Mouse (Mus musculus): ENCODE results near the gene Neu1. TPM values are rescaled to one million over a fixed set of nuclear protein-coding genes. Genes with fewer than 3 reads are reported as not detected.
A peak's percentile ranks its signal among the peaks of the same experiment; 100 is the strongest.

Gene Neu1
- polyA plus RNA-seq, 1 experiment, result 448 TPM

DNA sequence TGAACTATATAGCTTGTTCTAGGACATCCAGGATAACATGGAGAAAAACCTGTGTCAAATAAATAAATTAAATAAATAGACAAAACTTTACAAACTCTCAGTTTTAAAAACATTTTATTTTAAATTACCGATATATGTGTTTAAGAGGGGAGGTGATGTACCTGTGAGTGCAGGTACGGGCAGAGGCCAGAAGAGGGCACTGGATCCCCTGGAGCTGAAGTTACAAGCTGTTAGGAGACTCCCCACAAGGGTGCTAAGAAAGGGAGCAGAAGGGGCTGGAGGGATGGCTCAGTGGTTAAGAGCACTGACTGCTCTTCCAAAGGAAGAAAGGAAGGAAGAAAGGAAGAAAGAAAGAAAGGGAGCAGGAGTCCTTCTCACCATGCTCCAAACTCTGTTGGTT is 39.7 kb upstream of the Neu1 start:
- DNase-seq, result no peak
- no peaks in the 10 kb centered on the region for H3K36me3 ChIP-seq (ENCODE audit: control insufficient read depth, insufficient read depth, low read length)
- 94% methylated on average over 2 of the region's 2 CpGs for WGBS
- TF ChIP-seq POLR2A (IDR thresholded peaks at IDR 0.05; ENCODE audit: low read depth, low read length) (no peak), CTCF (conservative IDR thresholded peaks at IDR 0.05; ENCODE audit: insufficient read depth, insufficient read length, low read depth, low read length) (peak; percentile 41)
- no peaks in the 10 kb centered on the region for H3K27me3 ChIP-seq (replicated peaks; ENCODE audit: control insufficient read depth, insufficient read depth, low read length)
- H3K4me1 ChIP-seq (ENCODE audit: control insufficient read depth, insufficient read depth, low read length), result no peaks in the 10 kb centered on the region; the same call in 1 of the 2 replicates
- H3K4me3 ChIP-seq (ENCODE audit: insufficient read depth, low read depth, low read length), result no peak overlapping the region
- H3K27ac ChIP-seq (ENCODE audit: insufficient read depth, low read depth, low read length), result no peak overlapping the region

DNA sequence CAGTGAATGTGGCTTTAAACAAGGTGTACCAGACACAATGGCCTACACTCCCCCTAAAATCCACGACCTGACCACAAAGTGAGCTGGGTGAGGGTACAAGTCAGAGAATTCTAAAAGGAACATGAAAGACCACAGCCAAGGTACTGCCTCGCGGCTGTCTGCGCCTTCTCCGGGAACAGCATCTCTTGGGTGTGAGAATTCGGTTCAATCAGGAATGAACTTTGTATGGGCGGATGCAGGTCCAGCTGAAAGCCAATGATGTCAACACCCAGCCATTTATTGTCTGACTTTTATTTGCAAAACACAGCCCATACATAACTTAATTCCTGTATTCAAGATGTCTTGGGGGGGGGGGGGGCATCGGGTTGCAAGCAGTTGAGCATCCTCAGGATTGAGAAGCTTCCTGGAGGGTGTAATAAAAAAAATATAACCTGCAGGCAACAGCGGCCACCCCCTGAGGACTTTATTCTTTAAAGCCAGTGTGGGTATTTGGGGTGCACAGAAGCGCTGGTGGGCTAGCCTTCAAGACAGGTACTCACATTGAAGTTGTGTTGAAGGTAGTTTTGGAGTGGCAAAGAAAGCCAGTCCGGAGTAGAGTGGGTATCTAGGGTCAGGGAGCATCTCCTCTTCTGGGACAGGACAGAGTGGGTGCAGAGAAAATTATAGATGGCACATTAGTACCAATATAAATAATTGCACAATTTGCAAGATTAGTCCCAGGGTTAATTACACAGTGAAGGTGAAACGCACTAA is 37.8 kb upstream of the Neu1 start:
- H3K27ac ChIP-seq (ENCODE audit: insufficient read depth, low read depth, low read length), result peak overlapping the region; percentile 44; the same call in 1 of the 2 replicates
- 77% methylated on average over 12 of the region's 12 CpGs for WGBS
- TF ChIP-seq CTCF (conservative IDR thresholded peaks at IDR 0.05; ENCODE audit: insufficient read depth, insufficient read length, low read depth, low read length) (no peak), POLR2A (IDR thresholded peaks at IDR 0.05; ENCODE audit: low read depth, low read length) (no peak)
- H3K4me1 ChIP-seq (ENCODE audit: control insufficient read depth, insufficient read depth, low read length), result no peaks in the 10 kb centered on the region; the same call in 1 of the 2 replicates
- DNase-seq, result no peak
- no peak overlapping the region for H3K4me3 ChIP-seq (ENCODE audit: insufficient read depth, low read depth, low read length)
- no peaks in the 10 kb centered on the region for H3K36me3 ChIP-seq (ENCODE audit: control insufficient read depth, insufficient read depth, low read length)
- no peaks in the 10 kb centered on the region for H3K27me3 ChIP-seq (replicated peaks; ENCODE audit: control insufficient read depth, insufficient read depth, low read length)

DNA sequence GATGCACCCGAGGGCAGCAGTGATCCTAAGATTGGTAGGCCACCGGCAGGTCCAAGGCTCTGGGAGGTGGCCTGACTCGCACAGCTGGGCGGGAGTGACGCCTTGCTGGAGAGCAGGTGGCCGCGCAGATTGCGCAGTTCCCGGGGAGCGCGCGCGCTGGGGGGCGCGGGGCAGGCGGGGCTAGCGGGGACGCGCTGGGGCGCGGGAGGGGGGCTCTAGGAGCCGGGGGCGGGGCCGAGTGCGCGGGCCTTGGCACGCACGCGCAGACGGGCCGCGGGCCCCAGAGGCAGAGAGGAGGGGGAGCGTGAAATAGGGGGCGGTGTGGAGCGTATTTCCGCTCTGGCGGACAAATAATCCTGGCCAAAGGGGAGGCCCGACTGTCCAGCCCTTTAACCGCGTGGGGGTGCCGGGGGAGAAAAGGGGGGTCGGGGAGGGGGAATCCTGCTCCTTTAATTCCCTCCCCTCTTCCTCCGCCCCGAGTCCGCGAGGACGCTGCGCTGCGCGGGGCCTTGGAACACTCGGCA is 36.9 kb upstream of the Neu1 start:
- peak; percentile 96 for DNase-seq
- peak overlapping the region; percentile 44 for H3K27ac ChIP-seq (ENCODE audit: insufficient read depth, low read depth, low read length)

DNA sequence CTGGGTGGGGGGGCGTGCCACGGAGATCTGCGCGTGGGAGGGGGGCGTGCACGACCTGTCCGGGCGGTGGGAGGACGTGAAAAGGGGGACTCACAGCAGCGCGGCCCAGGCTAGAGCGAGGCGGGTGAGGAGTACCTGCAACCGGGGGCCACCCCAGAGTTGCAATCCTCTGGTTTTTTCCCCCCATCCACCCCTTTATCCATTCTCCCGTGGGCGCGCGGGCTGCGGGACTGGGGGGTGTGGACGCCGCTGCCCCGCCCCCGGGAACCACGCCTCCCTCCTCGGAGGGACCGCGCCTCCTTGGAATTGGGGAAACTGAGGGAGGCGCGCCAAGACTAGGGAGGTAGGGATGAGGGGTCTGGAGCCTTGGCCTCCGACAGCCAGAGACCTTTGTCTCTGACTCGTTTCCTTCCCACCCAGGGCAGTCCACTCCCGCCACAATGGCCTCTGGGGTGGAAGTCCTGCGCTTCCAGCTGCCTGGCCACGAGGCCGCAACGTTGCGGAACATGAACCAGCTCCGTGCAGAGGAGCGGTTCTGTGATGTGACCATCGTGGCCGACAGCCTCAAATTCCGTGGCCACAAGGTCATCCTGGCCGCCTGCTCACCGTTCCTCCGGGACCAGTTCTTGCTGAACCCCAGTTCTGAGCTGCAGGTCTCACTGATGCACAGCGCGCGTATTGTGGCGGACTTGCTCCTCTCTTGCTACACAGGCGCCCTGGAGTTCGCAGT is 36.1 kb upstream of the Neu1 start:
- no peak for TF ChIP-seq CTCF (conservative IDR thresholded peaks at IDR 0.05; ENCODE audit: insufficient read depth, insufficient read length, low read depth, low read length)
- TF ChIP-seq POLR2A (IDR thresholded peaks at IDR 0.05; ENCODE audit: low read depth, low read length), result no peak
- peak; percentile 58 for DNase-seq
- no peaks in the 10 kb centered on the region for H3K27me3 ChIP-seq (replicated peaks; ENCODE audit: control insufficient read depth, insufficient read depth, low read length)
- peak overlapping the region; percentile 74 for H3K4me3 ChIP-seq (ENCODE audit: insufficient read depth, low read depth, low read length)
- H3K4me1 ChIP-seq (ENCODE audit: control insufficient read depth, insufficient read depth, low read length), result no peaks in the 10 kb centered on the region; the same call in 1 of the 2 replicates
- 7% methylated on average over 51 of the region's 51 CpGs for WGBS
- no peaks in the 10 kb centered on the region for H3K36me3 ChIP-seq (ENCODE audit: control insufficient read depth, insufficient read depth, low read length)
- H3K27ac ChIP-seq (ENCODE audit: insufficient read depth, low read depth, low read length), result no peak overlapping the region; the same call in 1 of the 2 replicates

More for the DNA sequence above, 36.9 kb upstream of the Neu1 start:
- Histone ChIP-seq H3K27me3 (replicated peaks; ENCODE audit: control insufficient read depth, insufficient read depth, low read length) (no peaks in the 10 kb centered on the region), H3K4me1 (ENCODE audit: control insufficient read depth, insufficient read depth, low read length) (no peaks in the 10 kb centered on the region; the same call in 1 of the 2 replicates), H3K36me3 (ENCODE audit: control insufficient read depth, insufficient read depth, low read length) (no peaks in the 10 kb centered on the region), H3K4me3 (ENCODE audit: insufficient read depth, low read depth, low read length) (peak overlapping the region; percentile 74)
- 0 out of 2 replicates have a peak, but pooled peaks have one; percentile 15 for TF ChIP-seq CTCF (conservative IDR thresholded peaks at IDR 0.05; ENCODE audit: insufficient read depth, insufficient read length, low read depth, low read length)
- TF ChIP-seq POLR2A (IDR thresholded peaks at IDR 0.05; ENCODE audit: low read depth, low read length), result peak; percentile 60
- WGBS, result under 1% methylated on average over 44 of the region's 51 CpGs

DNA sequence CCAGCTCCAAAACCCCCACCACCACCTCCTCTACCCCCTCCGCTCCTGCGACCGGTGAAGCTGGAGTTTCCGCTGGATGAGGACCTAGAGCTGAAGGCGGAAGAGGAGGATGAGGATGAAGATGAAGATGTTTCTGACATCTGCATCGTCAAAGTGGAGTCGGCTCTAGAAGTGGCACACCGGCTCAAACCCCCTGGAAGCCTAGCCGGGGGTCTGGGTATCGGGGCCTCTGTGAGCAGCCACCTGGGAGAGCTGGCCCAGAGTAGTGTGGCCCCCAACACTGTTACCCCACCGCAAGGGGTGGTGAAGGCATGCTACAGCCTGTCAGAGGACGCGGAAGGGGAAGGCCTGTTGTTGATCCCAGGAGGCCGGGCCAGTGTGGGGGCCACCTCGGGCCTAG is 35.3 kb upstream of the Neu1 start:
- no peaks in the 10 kb centered on the region for H3K36me3 ChIP-seq (ENCODE audit: control insufficient read depth, insufficient read depth, low read length)
- 94% methylated on average over 15 of the region's 15 CpGs for WGBS
- TF ChIP-seq POLR2A (IDR thresholded peaks at IDR 0.05; ENCODE audit: low read depth, low read length), result no peak
- TF ChIP-seq CTCF (conservative IDR thresholded peaks at IDR 0.05; ENCODE audit: insufficient read depth, insufficient read length, low read depth, low read length), result no peak
- no peak overlapping the region for H3K27ac ChIP-seq (ENCODE audit: insufficient read depth, low read depth, low read length)
- DNase-seq, result no peak
- H3K27me3 ChIP-seq (replicated peaks; ENCODE audit: control insufficient read depth, insufficient read depth, low read length), result no peaks in the 10 kb centered on the region
- no peak overlapping the region for H3K4me3 ChIP-seq (ENCODE audit: insufficient read depth, low read depth, low read length)
- H3K4me1 ChIP-seq (ENCODE audit: control insufficient read depth, insufficient read depth, low read length), result no peaks in the 10 kb centered on the region; the same call in 1 of the 2 replicates

DNA sequence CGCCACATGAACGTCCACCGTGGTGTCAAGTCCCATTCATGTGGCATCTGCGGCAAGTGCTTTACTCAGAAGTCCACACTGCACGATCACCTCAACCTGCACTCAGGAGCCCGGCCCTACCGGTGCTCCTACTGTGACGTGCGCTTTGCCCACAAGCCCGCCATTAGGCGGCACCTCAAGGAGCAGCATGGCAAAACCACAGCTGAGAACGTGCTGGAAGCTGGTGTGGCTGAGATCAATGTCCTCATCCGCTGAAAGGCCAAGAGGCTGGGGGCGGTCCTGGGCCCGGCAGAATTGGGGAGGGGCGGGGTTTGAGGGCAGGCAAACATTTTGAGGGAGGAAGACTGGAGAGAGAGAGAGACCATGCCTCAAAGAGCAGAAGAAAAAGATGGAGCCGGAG is 34.7 kb upstream of the Neu1 start:
- H3K36me3 ChIP-seq (ENCODE audit: control insufficient read depth, insufficient read depth, low read length), result no peaks in the 10 kb centered on the region
- H3K4me3 ChIP-seq (ENCODE audit: insufficient read depth, low read depth, low read length), result no peak overlapping the region
- H3K27me3 ChIP-seq (replicated peaks; ENCODE audit: control insufficient read depth, insufficient read depth, low read length), result no peaks in the 10 kb centered on the region
- peak; percentile 19 for DNase-seq
- TF ChIP-seq POLR2A (IDR thresholded peaks at IDR 0.05; ENCODE audit: low read depth, low read length) (no peak), CTCF (conservative IDR thresholded peaks at IDR 0.05; ENCODE audit: insufficient read depth, insufficient read length, low read depth, low read length) (no peak)
- no peaks in the 10 kb centered on the region; the same call in 1 of the 2 replicates for H3K4me1 ChIP-seq (ENCODE audit: control insufficient read depth, insufficient read depth, low read length)
- no peak overlapping the region for H3K27ac ChIP-seq (ENCODE audit: insufficient read depth, low read depth, low read length)
- 83% methylated on average over 17 of the region's 17 CpGs for WGBS

Data from kidney, adult 2 months (tissue).